Mouse (Mus musculus) heart, embryonic 12.5 days (tissue): ENCODE data around the gene Cidec. TPM values are rescaled to one million over a fixed set of nuclear protein-coding genes. Genes with fewer than 3 reads are reported as not detected.

Source experiments
- ATAC-seq: fragments of 200-750 bp; cut with Nextera tagmentation; 2 replicates; pipeline ENCODE4 v1.8.0; 2017; ENCODE audit warnings: moderate TSS enrichment, moderate library complexity; ENCODE audit not compliant: insufficient number of reproducible peaks, low FRiP score
- H3K27ac ChIP-seq: fragments of 300-500 bp; sonication (generic); 2 replicates; pipeline ENCODE4 v1.5.1; 2016; ENCODE audit warnings: mild to moderate bottlenecking, moderate library complexity; ENCODE audit not compliant: poor library complexity, severe bottlenecking
- H3K27me3 ChIP-seq: fragments of 300-500 bp; sonication (generic); replicated peaks from 2 replicates; pipeline ENCODE4 v1.6.1; 2016; ENCODE audit warnings: mild to moderate bottlenecking, moderate library complexity
- H3K36me3 ChIP-seq: fragments of 300-500 bp; sonication (generic); 2 replicates; pipeline ENCODE4 v1.6.1; 2016; ENCODE audit warnings: mild to moderate bottlenecking, moderate library complexity
- H3K4me1 ChIP-seq: fragments of 300-500 bp; sonication (generic); replicated peaks from 2 replicates; pipeline ENCODE4 v1.6.1; 2016; ENCODE audit warnings: mild to moderate bottlenecking
- H3K4me2 ChIP-seq: fragments of 300-500 bp; sonication (generic); 2 replicates; pipeline ENCODE4 v1.6.1; 2016; ENCODE audit warnings: mild to moderate bottlenecking, moderate library complexity
- H3K4me3 ChIP-seq: fragments of 300-500 bp; sonication (generic); 2 replicates; pipeline ENCODE4 v1.5.1; 2016; ENCODE audit warnings: mild to moderate bottlenecking
- H3K9ac ChIP-seq: fragments of 300-500 bp; sonication (generic); 2 replicates; pipeline ENCODE4 v1.6.1; 2016; ENCODE audit warnings: mild to moderate bottlenecking, moderate library complexity
- H3K9me3 ChIP-seq: fragments of 300-500 bp; sonication (generic); replicated peaks from 2 replicates; pipeline ENCODE4 v1.6.1; 2016; ENCODE audit warnings: mild to moderate bottlenecking, moderate library complexity
- WGBS: fragments of 180-500 bp; shearing (Covaris S2); methylation state at CpG from one replicate; pipeline ENCODE4 v1.1.7; 2016; 5-methylcytosine and 5-hydroxymethylcytosine counted together
- polyA plus RNA-seq: library from polyadenylated mRNA; unstranded; fragments of >200 nt; fragmentation: Nextera tagmentation; extraction: Ambion mirVana; gene quantifications from 2 replicates; pipeline ENCODE4 v1.2.1, GENCODE M21; 2016

Gene Cidec
- not detected in 2 replicates for polyA plus RNA-seq

DNA sequence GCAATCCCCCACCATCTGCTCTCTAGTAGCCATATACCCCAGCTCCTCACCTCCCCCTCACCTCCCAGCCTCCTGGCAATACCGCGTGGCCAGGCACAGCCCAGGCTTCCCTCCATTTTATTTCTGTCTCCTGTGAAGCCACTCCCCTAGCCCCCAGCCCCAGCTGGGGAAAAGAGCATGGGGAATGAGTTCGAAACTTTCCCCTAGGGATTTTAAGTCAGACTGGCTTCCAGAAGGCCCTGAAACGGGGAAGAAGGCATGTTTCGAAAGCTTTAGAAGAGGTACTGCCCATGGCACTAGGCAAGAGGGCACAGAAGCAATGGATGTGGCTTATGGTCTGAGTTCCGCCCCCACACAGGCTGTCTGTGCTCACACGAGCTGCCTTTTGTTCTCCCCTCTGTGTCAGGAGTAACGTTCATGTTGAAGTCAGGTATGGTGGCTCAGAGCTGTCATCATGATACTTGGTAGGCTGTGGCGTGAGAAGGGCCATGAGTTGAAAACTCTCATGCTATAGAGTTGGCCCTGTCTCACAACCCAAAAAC lies at the start of gene Cidec:
Gene Cidec, minus strand, starts transcription at position 97 of the 542 bp plus-strand sequence.
- Histone ChIP-seq H3K4me1 (no peaks in the 10 kb centered on the region), H3K27ac (no peak within 1 kb of the TSS), H3K9me3 (no peaks in the 10 kb centered on the region), H3K36me3 (no peaks in the 10 kb centered on the region), H3K4me3 (no peak within 1 kb of the TSS), H3K4me2 (no peak within 1 kb of the TSS), H3K27me3 (0 out of 2 replicates have a peak, but pooled peaks cover 4% of the 10 kb centered on the region), H3K9ac (no peak within 1 kb of the TSS)
- no peak for ATAC-seq
- 72% methylated on average over 9 of the region's 9 CpGs for WGBS

- peak; percentile 41 for ATAC-seq
- peaks cover 17% of the 10 kb centered on the region for H3K36me3 ChIP-seq
- no peaks in the 10 kb centered on the region for H3K9me3 ChIP-seq
- peaks cover 36% of the 10 kb centered on the region for H3K4me1 ChIP-seq
- H3K9ac ChIP-seq = peak overlapping the region; percentile 77
- peaks cover 23% of the 10 kb centered on the region for H3K27me3 ChIP-seq
- H3K4me2 ChIP-seq = peak overlapping the region; percentile 95
- H3K27ac ChIP-seq = peak overlapping the region; percentile 91
- H3K4me3 ChIP-seq = peak overlapping the region; percentile 69
- 10% methylated on average over 10 of the region's 10 CpGs for WGBS
Observed at GRCm38 (mm10) chr6:113483729-113484128, 48.2 kb upstream of the Cidec start.

GRCm38 (mm10) chr6:113483100-113483615 lies 47.6 kb upstream of the Cidec start, which contains the start of gene Creld1:
Creld1 (plus strand) TSS chr6:113483297.
- Histone ChIP-seq H3K4me1 (peaks cover 36% of the 10 kb centered on the region), H3K9ac (peak within 1 kb of the TSS; percentile 84), H3K27ac (peak within 1 kb of the TSS; percentile 91), H3K9me3 (no peaks in the 10 kb centered on the region), H3K4me3 (peak within 1 kb of the TSS; percentile 69), H3K27me3 (peaks cover 25% of the 10 kb centered on the region), H3K36me3 (peaks cover 11% of the 10 kb centered on the region), H3K4me2 (peak within 1 kb of the TSS; percentile 95)
- ATAC-seq = peak; percentile 96
- WGBS = 0% methylated on average over 26 of the region's 26 CpGs

DNA sequence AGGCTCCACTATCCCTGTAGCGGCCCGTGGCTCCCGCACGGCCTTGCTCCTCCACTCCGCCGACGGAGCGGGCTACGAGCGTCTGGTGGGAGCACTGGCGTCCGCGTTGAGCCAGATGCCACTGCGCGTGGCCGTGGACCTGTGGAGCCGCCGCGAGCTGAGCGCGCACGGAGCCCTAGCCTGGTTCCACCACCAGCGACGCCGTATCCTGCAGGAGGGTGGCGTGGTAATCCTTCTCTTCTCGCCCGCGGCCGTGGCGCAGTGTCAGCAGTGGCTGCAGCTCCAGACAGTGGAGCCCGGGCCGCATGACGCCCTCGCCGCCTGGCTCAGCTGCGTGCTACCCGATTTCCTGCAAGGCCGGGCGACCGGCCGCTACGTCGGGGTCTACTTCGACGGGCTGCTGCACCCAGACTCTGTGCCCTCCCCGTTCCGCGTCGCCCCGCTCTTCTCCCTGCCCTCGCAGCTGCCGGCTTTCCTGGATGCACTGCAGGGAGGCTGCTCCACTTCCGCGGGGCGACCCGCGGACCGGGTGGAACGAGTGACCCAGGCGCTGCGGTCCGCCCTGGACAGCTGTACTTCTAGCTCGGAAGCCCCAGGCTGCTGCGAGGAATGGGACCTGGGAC lies 47.0 kb upstream of the Cidec start:
- Histone ChIP-seq H3K36me3 (0 out of 2 replicates have a peak, but pooled peaks cover 8% of the 10 kb centered on the region), H3K4me1 (peaks cover 36% of the 10 kb centered on the region), H3K9ac (peak overlapping the region; percentile 84), H3K4me3 (peak overlapping the region; percentile 69), H3K27me3 (peaks cover 25% of the 10 kb centered on the region), H3K9me3 (no peaks in the 10 kb centered on the region), H3K27ac (peak overlapping the region; percentile 90), H3K4me2 (peak overlapping the region; percentile 95)
- WGBS = 2% methylated on average over 65 of the region's 65 CpGs
- ATAC-seq = peak; percentile 61

GRCm38 (mm10) chr6:113480555-113481373 lies 45.2 kb upstream of the Cidec start:
- no peak overlapping the region for H3K9ac ChIP-seq
- no peaks in the 10 kb centered on the region for H3K36me3 ChIP-seq
- ATAC-seq = no peak
- peaks cover 35% of the 10 kb centered on the region for H3K27me3 ChIP-seq
- peaks cover 28% of the 10 kb centered on the region for H3K4me1 ChIP-seq
- H3K4me2 ChIP-seq = no peak overlapping the region
- WGBS = 54% methylated on average over 18 of the region's 18 CpGs
- H3K4me3 ChIP-seq = no peak overlapping the region
- H3K27ac ChIP-seq = 0 out of 2 replicates have a peak overlapping the region, but pooled peaks have one; percentile 5
- no peaks in the 10 kb centered on the region for H3K9me3 ChIP-seq

GRCm38 (mm10) chr6:113478906-113479305 lies 43.3 kb upstream of the Cidec start:
- peaks cover 24% of the 10 kb centered on the region for H3K4me1 ChIP-seq
- no peak overlapping the region for H3K4me2 ChIP-seq
- no peaks in the 10 kb centered on the region for H3K9me3 ChIP-seq
- no peaks in the 10 kb centered on the region for H3K36me3 ChIP-seq
- ATAC-seq = no peak
- no peak overlapping the region for H3K27ac ChIP-seq
- no peak overlapping the region for H3K9ac ChIP-seq
- 81% methylated on average over 10 of the region's 10 CpGs for WGBS
- peaks cover 41% of the 10 kb centered on the region for H3K27me3 ChIP-seq
- H3K4me3 ChIP-seq = no peak overlapping the region

GRCm38 (mm10) chr6:113477353-113477752 lies 41.8 kb upstream of the Cidec start:
- Histone ChIP-seq H3K27me3 (peaks cover 43% of the 10 kb centered on the region), H3K9ac (no peak overlapping the region), H3K4me3 (no peak overlapping the region), H3K4me1 (peaks cover 20% of the 10 kb centered on the region), H3K9me3 (no peaks in the 10 kb centered on the region), H3K4me2 (no peak overlapping the region), H3K36me3 (no peaks in the 10 kb centered on the region), H3K27ac (no peak overlapping the region)
- no peak for ATAC-seq
- 37% methylated on average over 7 of the region's 7 CpGs for WGBS

GRCm38 (mm10) chr6:113473715-113474114 lies 38.2 kb upstream of the Cidec start:
- Histone ChIP-seq H3K27ac (no peak overlapping the region), H3K4me3 (no peak overlapping the region), H3K9me3 (no peaks in the 10 kb centered on the region), H3K9ac (no peak overlapping the region), H3K27me3 (peaks cover 45% of the 10 kb centered on the region), H3K36me3 (no peaks in the 10 kb centered on the region), H3K4me2 (no peak overlapping the region), H3K4me1 (peaks cover 31% of the 10 kb centered on the region)
- no peak for ATAC-seq
- WGBS = 57% methylated on average over 6 of the region's 6 CpGs

GRCm38 (mm10) chr6:113473246-113473645 lies 37.7 kb upstream of the Cidec start:
- Histone ChIP-seq H3K4me2 (no peak overlapping the region), H3K36me3 (no peaks in the 10 kb centered on the region), H3K9ac (no peak overlapping the region), H3K4me1 (peaks cover 31% of the 10 kb centered on the region), H3K27me3 (peaks cover 45% of the 10 kb centered on the region), H3K4me3 (no peak overlapping the region), H3K27ac (no peak overlapping the region), H3K9me3 (no peaks in the 10 kb centered on the region)
- ATAC-seq = no peak
- 77% methylated on average over 2 of the region's 2 CpGs for WGBS

- Histone ChIP-seq H3K4me3 (no peak overlapping the region), H3K27me3 (peaks cover 52% of the 10 kb centered on the region), H3K9me3 (no peaks in the 10 kb centered on the region), H3K4me2 (peak overlapping the region; percentile 69; the same call in 1 of the 2 replicates), H3K9ac (no peak overlapping the region), H3K27ac (no peak overlapping the region), H3K4me1 (peaks cover 31% of the 10 kb centered on the region), H3K36me3 (no peaks in the 10 kb centered on the region)
- 61% methylated on average over 10 of the region's 10 CpGs for WGBS
- no peak for ATAC-seq
Observed at GRCm38 (mm10) chr6:113472061-113472460, 36.5 kb upstream of the Cidec start.
